Mouse (Mus musculus) lung, postnatal 0 days (tissue): ENCODE data around the gene Psd. TPM values are rescaled to one million over a fixed set of nuclear protein-coding genes. Genes with fewer than 3 reads are reported as not detected.

Source experiments
- ATAC-seq: fragments of 200-750 bp; cut with Nextera tagmentation; 2 replicates; pipeline ENCODE4 v1.8.0; 2017; ENCODE audit warnings: moderate library complexity
- DNase-seq: peaks from one replicate; pipeline ENCODE4 v3.0.0-alpha.2; 2016; ENCODE audit warnings: low spot score
- H3K27ac ChIP-seq: fragments of 300-500 bp; sonication (generic); 2 replicates; pipeline ENCODE4 v1.5.1; 2014; ENCODE audit warnings: antibody characterized with exemption, mild to moderate bottlenecking, low read length, mixed read lengths
- H3K27me3 ChIP-seq: fragments of 300-500 bp; sonication (generic); replicated peaks from 2 replicates; pipeline ENCODE4 v1.6.1; 2014; ENCODE audit warnings: low read length, mixed read lengths; ENCODE audit not compliant: insufficient read depth
- H3K36me3 ChIP-seq: fragments of 300-500 bp; sonication (generic); 2 replicates; pipeline ENCODE4 v1.6.1; 2014; ENCODE audit warnings: low read length, mixed read lengths; ENCODE audit not compliant: insufficient read depth
- H3K4me1 ChIP-seq: fragments of 300-500 bp; sonication (generic); 2 replicates; pipeline ENCODE4 v1.6.1; 2014; ENCODE audit warnings: antibody characterized with exemption, low read depth, low read length, mixed read lengths; ENCODE audit not compliant: insufficient read depth
- H3K4me2 ChIP-seq: fragments of 300-500 bp; sonication (generic); replicated peaks from 2 replicates; pipeline ENCODE4 v1.6.1; 2014; ENCODE audit warnings: low read depth, mild to moderate bottlenecking, low read length, moderate library complexity, mixed read lengths
- H3K4me3 ChIP-seq: fragments of 300-500 bp; sonication (generic); 2 replicates; pipeline ENCODE4 v1.5.1; 2014; ENCODE audit warnings: low read depth, low read length
- H3K9ac ChIP-seq: fragments of 300-500 bp; sonication (generic); replicated peaks from 2 replicates; pipeline ENCODE4 v1.6.1; 2014; ENCODE audit warnings: low read depth, mild to moderate bottlenecking
- H3K9me3 ChIP-seq: fragments of 300-500 bp; sonication (generic); 2 replicates; pipeline ENCODE4 v1.6.1; 2016; ENCODE audit warnings: low read length, mixed read lengths
- CTCF ChIP-seq: IDR thresholded peaks from 2 replicates; pipeline ENCODE4 v1.5.1; 2016; ENCODE audit warnings: antibody characterized with exemption, mild to moderate bottlenecking
- EP300 ChIP-seq: IDR thresholded peaks from 2 replicates; pipeline ENCODE4 v1.6.1; 2016; ENCODE audit warnings: antibody characterized with exemption, mild to moderate bottlenecking, control low read depth
- WGBS: fragments of 180-500 bp; shearing (Covaris S2); extraction: QIAGEN DNeasy Blood & Tissue Kit; methylation state at CpG from one replicate; pipeline ENCODE4 v1.1.7; 2014; 5-methylcytosine and 5-hydroxymethylcytosine counted together
- polyA plus RNA-seq: library from polyadenylated mRNA; unstranded; fragments of >200 nt; fragmentation: Nextera tagmentation; extraction: Ambion mirVana; gene quantifications from 2 replicates; pipeline ENCODE4 v1.2.1, GENCODE M21; 2015

Gene Psd
- polyA plus RNA-seq, 1 experiment from 2014 or later: 2.7 TPM

DNA sequence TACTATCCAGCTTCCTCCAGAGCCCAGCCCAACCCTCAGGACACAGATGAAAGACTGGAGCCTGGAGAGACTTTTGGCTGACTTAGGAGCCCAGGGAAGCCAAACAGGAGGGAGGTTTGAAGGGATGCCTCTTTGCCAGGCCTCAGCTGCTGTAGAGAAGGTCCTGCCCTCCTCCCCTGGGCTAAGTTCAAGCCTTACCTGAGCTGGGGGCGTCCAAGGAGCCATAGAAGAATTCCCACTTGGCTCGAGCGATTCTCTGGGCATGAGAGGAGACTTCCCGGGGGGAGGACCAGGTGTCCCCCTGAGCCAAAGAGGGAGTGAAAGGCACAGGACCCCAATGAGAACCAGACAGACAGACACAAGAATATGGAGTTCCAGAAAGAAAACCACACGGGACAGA, 3.2 kb downstream of the Psd start:
- Histone ChIP-seq H3K27me3 (peaks cover 51% of the 10 kb centered on the region), H3K4me1 (peaks cover 13% of the 10 kb centered on the region), H3K4me3 (no peak overlapping the region), H3K36me3 (no peaks in the 10 kb centered on the region), H3K4me2 (no peak overlapping the region), H3K9me3 (no peaks in the 10 kb centered on the region), H3K27ac (no peak overlapping the region), H3K9ac (no peak overlapping the region)
- no peak for TF ChIP-seq EP300
- TF ChIP-seq CTCF: no peak
- no peak for ATAC-seq
- no peak for DNase-seq
- 64% methylated on average over 5 of the region's 5 CpGs for WGBS

DNA sequence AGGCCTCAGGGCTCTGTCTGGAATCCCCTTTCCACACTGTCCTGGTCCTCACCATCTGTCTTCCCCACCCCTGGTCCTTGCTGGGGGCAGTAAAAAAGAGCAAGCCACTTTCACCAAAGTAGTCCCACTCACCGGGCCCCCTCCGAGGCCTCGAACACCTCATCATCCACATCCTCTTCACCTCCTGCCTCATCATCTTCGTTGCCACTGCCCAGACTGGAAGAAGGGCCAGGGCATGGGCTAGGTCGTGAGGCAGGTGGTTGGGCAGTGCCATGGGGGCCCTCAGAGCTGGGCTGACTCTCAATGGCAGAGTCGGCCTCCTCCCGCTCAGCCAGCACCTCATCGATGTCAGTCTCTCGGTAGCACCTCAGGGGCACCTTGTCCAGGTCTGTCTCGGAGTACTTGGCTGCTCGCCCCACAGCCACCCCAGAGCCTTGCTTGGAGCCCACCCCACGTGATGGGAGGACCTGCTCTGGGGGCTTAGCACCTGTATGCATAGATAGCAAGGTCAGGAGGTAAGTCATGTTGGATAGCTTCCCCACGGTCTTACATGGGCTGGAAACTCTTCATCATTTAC, 3.9 kb downstream of the Psd start:
- Histone ChIP-seq H3K27ac (no peak overlapping the region), H3K4me2 (no peak overlapping the region), H3K9me3 (no peaks in the 10 kb centered on the region), H3K36me3 (no peaks in the 10 kb centered on the region), H3K4me1 (peaks cover 16% of the 10 kb centered on the region), H3K27me3 (peaks cover 58% of the 10 kb centered on the region), H3K9ac (no peak overlapping the region), H3K4me3 (no peak overlapping the region)
- 61% methylated on average over 13 of the region's 13 CpGs for WGBS
- DNase-seq (no peak), ATAC-seq (no peak)
- TF ChIP-seq EP300: no peak
- TF ChIP-seq CTCF: no peak

DNA sequence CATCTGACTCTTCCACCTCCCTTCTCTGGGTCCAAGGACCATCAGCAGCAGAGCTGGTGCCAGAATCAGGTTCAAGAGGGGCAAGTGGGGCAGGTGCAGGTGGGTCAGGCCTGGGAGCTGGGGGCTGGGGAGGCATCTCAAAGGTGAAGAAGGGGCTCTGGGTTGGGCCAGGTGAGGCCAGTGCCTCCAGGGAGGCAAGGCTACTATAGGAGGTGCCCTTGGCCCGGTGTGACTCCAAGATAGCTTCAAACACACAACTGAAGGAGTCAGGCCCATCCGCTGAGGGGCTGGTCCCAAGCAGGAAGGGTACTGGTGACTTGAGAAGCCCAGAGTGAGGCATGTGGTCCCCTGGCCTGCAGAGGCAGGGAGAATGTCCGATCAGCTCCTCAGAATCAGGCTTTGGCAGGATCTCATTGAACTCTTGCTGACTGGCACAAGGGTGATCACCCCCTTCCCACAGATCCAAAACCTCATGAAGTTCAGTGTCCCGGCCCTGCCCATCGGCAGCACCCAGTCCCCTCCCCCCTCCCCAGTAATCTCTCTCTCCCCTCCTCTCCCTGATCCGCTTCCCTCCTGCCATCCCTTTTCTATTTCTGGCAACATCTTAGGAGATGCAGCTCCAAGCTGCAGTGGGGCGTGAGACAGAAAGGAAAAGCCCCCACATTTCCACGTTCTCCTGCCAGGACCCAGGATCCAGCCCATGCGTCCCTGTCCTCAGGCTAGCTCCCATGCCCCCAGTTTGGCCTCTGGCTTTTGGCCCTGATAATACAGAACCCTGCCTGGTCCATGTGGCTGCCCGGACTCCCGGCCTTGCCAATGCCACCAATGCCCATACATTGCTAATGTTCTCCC, 4.6 kb downstream of the Psd start:
- WGBS: 54% methylated on average over 10 of the region's 11 CpGs
- Histone ChIP-seq H3K9me3 (no peaks in the 10 kb centered on the region), H3K4me3 (no peak overlapping the region), H3K4me2 (no peak overlapping the region), H3K9ac (no peak overlapping the region), H3K36me3 (no peaks in the 10 kb centered on the region), H3K27ac (no peak overlapping the region), H3K4me1 (peaks cover 14% of the 10 kb centered on the region), H3K27me3 (peaks cover 64% of the 10 kb centered on the region)
- DNase-seq: no peak
- ATAC-seq: no peak
- TF ChIP-seq CTCF (no peak), EP300 (no peak)

DNA sequence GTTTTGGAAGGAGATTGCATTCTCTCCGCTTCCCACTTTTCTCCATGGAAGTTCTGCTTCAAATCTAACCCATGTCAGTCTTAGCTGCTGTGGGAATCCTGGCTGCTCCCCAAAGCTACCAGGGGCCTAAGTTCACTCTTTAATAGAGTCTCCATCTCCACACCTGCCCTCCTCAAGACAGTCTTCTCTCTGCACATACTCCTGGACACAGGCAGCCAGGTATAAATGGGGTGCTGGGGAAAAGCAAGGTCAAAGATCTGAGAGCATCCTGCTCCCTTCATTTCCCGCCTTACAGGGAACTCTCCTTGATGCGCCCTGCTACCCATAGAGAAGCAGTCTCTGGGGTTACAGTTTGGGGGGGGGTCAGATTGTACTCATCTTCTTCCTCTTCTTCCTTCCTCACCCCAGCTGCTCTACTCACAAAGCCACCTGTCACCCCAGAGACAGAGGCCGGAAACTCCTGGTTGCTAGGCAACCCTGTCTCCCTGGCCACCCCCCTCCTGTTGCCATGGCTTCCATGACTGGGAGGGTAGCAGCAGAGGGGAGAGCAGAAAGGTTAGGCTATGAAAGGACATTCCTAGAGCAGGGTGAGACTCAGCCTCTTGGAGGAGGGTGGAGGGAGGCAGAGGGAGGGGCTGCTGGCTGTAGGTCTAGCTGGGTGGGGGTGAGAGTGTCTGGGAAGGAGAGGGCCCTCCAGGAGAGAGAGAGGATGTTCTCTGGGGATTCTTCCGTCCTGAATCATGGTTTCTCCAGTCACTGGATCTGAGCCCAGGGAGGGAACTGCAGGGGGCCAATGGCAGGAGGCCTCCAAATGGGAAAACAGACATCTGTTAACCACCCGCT, 5.6 kb downstream of the Psd start:
- H3K4me3 ChIP-seq: no peak overlapping the region
- no peak overlapping the region for H3K4me2 ChIP-seq
- 0 out of 2 replicates have a peak, but pooled peaks cover 6% of the 10 kb centered on the region for H3K4me1 ChIP-seq
- no peaks in the 10 kb centered on the region for H3K36me3 ChIP-seq
- H3K27me3 ChIP-seq: peaks cover 67% of the 10 kb centered on the region
- TF ChIP-seq EP300: no peak
- TF ChIP-seq CTCF: no peak
- ATAC-seq: peak; percentile 11; the same call in 1 of the 2 replicates
- H3K9me3 ChIP-seq: no peaks in the 10 kb centered on the region
- 22% methylated on average over 6 of the region's 6 CpGs for WGBS
- H3K9ac ChIP-seq: no peak overlapping the region
- DNase-seq: peak; percentile 59
- H3K27ac ChIP-seq: no peak overlapping the region

DNA sequence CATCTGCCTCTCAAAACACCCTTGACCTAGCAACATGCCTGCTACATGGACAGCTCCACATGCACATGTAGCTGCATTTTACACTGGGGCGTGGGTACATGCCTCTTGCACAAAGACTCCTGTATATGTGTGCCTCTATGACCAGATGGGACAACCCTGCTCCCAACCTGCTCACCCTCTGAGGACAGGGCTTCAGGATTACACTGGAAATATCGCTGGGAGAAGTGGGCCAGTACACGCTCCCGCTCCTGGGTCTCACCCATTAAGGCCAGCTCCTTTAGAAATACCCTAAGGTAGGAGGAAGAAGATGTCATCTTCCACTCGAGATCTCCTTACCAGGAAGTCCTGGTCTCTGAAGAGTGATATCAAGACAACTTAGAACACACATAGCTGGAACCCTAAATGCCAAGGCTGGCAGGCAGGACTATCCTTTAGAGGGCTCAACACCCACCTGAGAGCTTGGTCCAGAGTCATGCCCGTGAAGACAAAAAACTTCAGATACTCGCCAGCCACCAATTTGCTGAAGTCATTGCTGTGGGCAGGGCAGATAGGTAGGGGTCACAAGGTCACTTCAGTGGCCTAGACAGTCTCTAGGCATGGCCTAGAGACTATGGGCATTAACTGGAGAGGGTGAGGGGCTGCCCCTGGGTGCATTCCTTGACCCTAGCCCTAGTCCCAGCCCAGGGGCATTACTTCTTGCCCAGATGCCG, 6.7 kb downstream of the Psd start:
- Histone ChIP-seq H3K36me3 (no peaks in the 10 kb centered on the region), H3K4me1 (0 out of 2 replicates have a peak, but pooled peaks cover 6% of the 10 kb centered on the region), H3K4me3 (no peak overlapping the region), H3K4me2 (no peak overlapping the region), H3K9ac (no peak overlapping the region), H3K9me3 (no peaks in the 10 kb centered on the region), H3K27ac (no peak overlapping the region), H3K27me3 (peaks cover 70% of the 10 kb centered on the region)
- ATAC-seq (no peak), DNase-seq (no peak)
- 68% methylated on average over 8 of the region's 8 CpGs for WGBS
- TF ChIP-seq CTCF (no peak), EP300 (no peak)
